Mouse (Mus musculus): ENCODE measurements at regions not wholly inside any gene's neighbourhood (a gene's known extent, or its start where the extent isn't known, plus 50 kb on each side); places are given as distances from the start of the nearest gene placed in this dataset.

DNA sequence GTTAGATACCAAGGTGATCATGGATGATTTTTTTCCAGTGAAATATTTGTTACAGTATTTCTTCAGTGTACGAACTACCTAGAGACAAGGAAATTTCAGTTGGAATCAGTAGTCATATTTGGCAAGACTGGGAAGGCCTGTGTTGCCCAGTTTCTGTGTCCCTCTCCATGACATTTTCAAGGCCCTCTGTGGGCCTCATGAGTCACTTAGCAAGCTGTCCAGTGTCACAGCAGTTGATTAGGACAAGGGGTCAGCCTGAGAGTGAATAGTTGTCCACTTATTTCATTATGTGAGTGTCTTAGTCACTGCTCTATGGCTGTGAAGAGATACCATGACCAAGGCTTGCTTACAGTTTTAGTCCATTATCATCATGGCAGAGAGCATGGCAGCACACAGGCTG lies 71.5 kb upstream of the Nrsn1 start:
- no peak for DNase-seq (ENCODE audit: low read depth, low spot score)

DNA sequence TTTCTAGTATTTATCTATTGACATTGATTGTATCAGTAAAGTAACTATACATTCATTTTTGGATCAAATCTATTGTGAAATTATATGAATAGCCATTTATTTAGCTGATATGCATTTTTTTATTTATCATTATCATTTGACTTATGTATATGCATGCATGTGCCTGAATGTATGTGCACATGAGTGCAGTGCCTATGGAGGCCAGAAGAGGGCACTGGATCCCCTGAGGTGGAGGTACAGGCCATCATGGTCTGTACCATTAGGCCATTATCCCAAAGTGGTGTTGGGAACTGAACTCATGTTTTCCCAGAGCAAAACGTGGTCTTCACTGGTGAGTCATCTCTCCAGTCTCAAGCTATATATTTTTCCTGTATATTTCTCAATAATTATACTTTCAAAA lies 63.5 kb upstream of the Nrsn1 start:
- no peak for DNase-seq (ENCODE audit: low read depth, low spot score)
